Mouse (Mus musculus) kidney, adult 2 months (tissue): ENCODE results near the gene Slc26a9. TPM values are rescaled to one million over a fixed set of nuclear protein-coding genes. Genes with fewer than 3 reads are reported as not detected.
"Not testable (repeated sequence)": the region's sequence is repeated elsewhere in the genome, so short reads cannot be mapped to it uniquely, and the experiment has no call there.

Experiments used
- DNase-seq: peaks from one replicate; pipeline ENCODE4 v3.0.0; 2021
- H3K27ac ChIP-seq: fragments of 200-500 bp; 2 replicates; pipeline ENCODE4 v1.5.1; 2012; ENCODE audit warnings: low read depth, low read length, control low read depth, inconsistent platforms; ENCODE audit not compliant: insufficient read depth
- H3K27me3 ChIP-seq: fragments of 200-500 bp; replicated peaks from 2 replicates; pipeline ENCODE4 v1.6.1; 2012; ENCODE audit warnings: mild to moderate bottlenecking, moderate library complexity, low read length, inconsistent platforms; ENCODE audit not compliant: control insufficient read depth, insufficient read depth
- H3K36me3 ChIP-seq: fragments of 200-500 bp; 2 replicates; pipeline ENCODE4 v1.6.1; 2012; ENCODE audit warnings: mild to moderate bottlenecking, moderate library complexity, low read length, inconsistent platforms; ENCODE audit not compliant: control insufficient read depth, insufficient read depth
- H3K4me1 ChIP-seq: fragments of 200-500 bp; 2 replicates; pipeline ENCODE4 v1.6.1; 2011; ENCODE audit warnings: low read length; ENCODE audit not compliant: control insufficient read depth, insufficient read depth
- H3K4me3 ChIP-seq: fragments of 200-500 bp; 2 replicates; pipeline ENCODE4 v1.5.1; 2011; ENCODE audit warnings: mild to moderate bottlenecking, low read depth, low read length, control low read depth; ENCODE audit not compliant: insufficient read depth
- CTCF ChIP-seq: fragments of 200-500 bp; conservative IDR thresholded peaks from 2 replicates; pipeline ENCODE4 v1.5.1; 2011; ENCODE audit warnings: low read depth, mild to moderate bottlenecking, control low read depth, low read length, moderate library complexity, mixed read lengths; ENCODE audit not compliant: insufficient read depth, insufficient read length
- POLR2A ChIP-seq: fragments of 200-500 bp; IDR thresholded peaks from one replicate; pipeline ENCODE4 v1.6.1; 2011; ENCODE audit warnings: low read depth, low read length, control low read depth
- WGBS: fragments of 180-500 bp; shearing (Covaris S2); methylation state at CpG from one replicate; pipeline ENCODE4 v1.1.7; 2018; 5-methylcytosine and 5-hydroxymethylcytosine counted together
- polyA plus RNA-seq: library from polyadenylated mRNA; depleted of rRNA; stranded (reverse); fragments of >200 nt; gene quantifications from 2 replicates; pipeline ENCODE4 v1.2.3, GENCODE M21; 2012; rRNA removed

Slc26a9 gene
- polyA plus RNA-seq, 1 experiment: not detected

- no peak overlapping the region for H3K27ac ChIP-seq
- WGBS: 90% methylated on average over 9 of the region's 9 CpGs
- no peak for DNase-seq
- H3K4me1 ChIP-seq: no peaks in the 10 kb centered on the region
- no peak overlapping the region for H3K4me3 ChIP-seq
- TF ChIP-seq POLR2A (no peak), CTCF (no peak)
- no peaks in the 10 kb centered on the region for H3K36me3 ChIP-seq
- no peaks in the 10 kb centered on the region for H3K27me3 ChIP-seq
Measured at GRCm38 (mm10) chr1:131812631-131813295, 68.9 kb downstream of the Slc26a9 start.

- H3K4me3 ChIP-seq: no peak overlapping the region
- H3K4me1 ChIP-seq: no peaks in the 10 kb centered on the region
- TF ChIP-seq POLR2A (no peak), CTCF (no peak)
- 84% methylated on average over 4 of the region's 4 CpGs for WGBS
- no peak overlapping the region for H3K27ac ChIP-seq
- DNase-seq: no peak
- no peaks in the 10 kb centered on the region for H3K27me3 ChIP-seq
- no peaks in the 10 kb centered on the region for H3K36me3 ChIP-seq
Measured at GRCm38 (mm10) chr1:131813731-131814130, 69.9 kb downstream of the Slc26a9 start.

- Histone ChIP-seq H3K4me3 (no peak overlapping the region), H3K27ac (no peak overlapping the region), H3K27me3 (no peaks in the 10 kb centered on the region), H3K4me1 (no peaks in the 10 kb centered on the region), H3K36me3 (no peaks in the 10 kb centered on the region)
- DNase-seq: no peak
- TF ChIP-seq POLR2A (no peak), CTCF (0 out of 2 replicates have a peak, but pooled peaks have one; percentile 1)
- WGBS: 87% methylated on average over 3 of the region's 3 CpGs
Measured at GRCm38 (mm10) chr1:131814191-131814590, 70.4 kb downstream of the Slc26a9 start.

- Histone ChIP-seq H3K4me1 (no peaks in the 10 kb centered on the region), H3K27ac (no peak overlapping the region), H3K27me3 (no peaks in the 10 kb centered on the region), H3K4me3 (no peak overlapping the region), H3K36me3 (no peaks in the 10 kb centered on the region)
- 80% methylated on average over 6 of the region's 6 CpGs for WGBS
- no peak for DNase-seq
- TF ChIP-seq CTCF: no peak
- no peak for TF ChIP-seq POLR2A
Measured at GRCm38 (mm10) chr1:131816886-131817285, 73.1 kb downstream of the Slc26a9 start.

- not testable (repeated sequence) for H3K27ac ChIP-seq, H3K4me3 ChIP-seq, H3K27me3 ChIP-seq, DNase-seq, H3K4me1 ChIP-seq, H3K36me3 ChIP-seq
- WGBS: 84% methylated on average over 9 of the region's 9 CpGs
Measured at GRCm38 (mm10) chr1:131820353-131820752, 76.5 kb downstream of the Slc26a9 start.

- no peak for DNase-seq
- H3K4me3 ChIP-seq: no peak overlapping the region
- no peaks in the 10 kb centered on the region for H3K36me3 ChIP-seq
- no peaks in the 10 kb centered on the region for H3K27me3 ChIP-seq
- H3K4me1 ChIP-seq: no peaks in the 10 kb centered on the region
- H3K27ac ChIP-seq: no peak overlapping the region
- 70% methylated on average over 10 of the region's 10 CpGs for WGBS
- TF ChIP-seq POLR2A: no peak
- no peak for TF ChIP-seq CTCF
Measured at GRCm38 (mm10) chr1:131820887-131821328, 77.1 kb downstream of the Slc26a9 start.

Other genes with a start within 250 kb of the Slc26a9 start
- 11.3 and 13.0 TPM in 2 replicates for gene Srgap2, start 216.7 kb upstream of the Slc26a9 start, polyA plus RNA-seq
- gene Fam72a, start 216.1 kb upstream of the Slc26a9 start, polyA plus RNA-seq: 0.05 and 0.08 TPM in 2 replicates
- gene Avpr1b, start 144.8 kb upstream of the Slc26a9 start, polyA plus RNA-seq: not detected in 2 replicates
- gene Ctse, start 105.7 kb upstream of the Slc26a9 start, polyA plus RNA-seq: 1.8 and 2.6 TPM in 2 replicates
- gene Rab7b, start 55.3 kb upstream of the Slc26a9 start, polyA plus RNA-seq: 1.6 and 2.2 TPM in 2 replicates
- 26.3 and 27.7 TPM in 2 replicates for gene Pm20d1, start 53.4 kb downstream of the Slc26a9 start, polyA plus RNA-seq
- gene Slc41a1, start 83.5 kb downstream of the Slc26a9 start, polyA plus RNA-seq: 22.4 and 27.8 TPM in 2 replicates
- gene Rab29, start 123.2 kb downstream of the Slc26a9 start, polyA plus RNA-seq: 27.0 and 33.8 TPM in 2 replicates
- gene Nucks1, start 166.5 kb downstream of the Slc26a9 start, polyA plus RNA-seq: 8.4 and 14.3 TPM in 2 replicates
- 30.5 and 37.8 TPM in 2 replicates for gene Slc45a3, start 218.9 kb downstream of the Slc26a9 start, polyA plus RNA-seq